Mouse (Mus musculus) liver, adult 2 months (tissue): ENCODE measurements around the gene Car7. TPM values are rescaled to one million over a fixed set of nuclear protein-coding genes. Genes with fewer than 3 reads are reported as not detected.

Experiments
- DNase-seq: peaks from one replicate; pipeline ENCODE4 v3.0.0-alpha.2; 2011; ENCODE audit warnings: low read depth, low spot score; ENCODE audit errors: extremely low read depth
- H3K27ac ChIP-seq: fragments of 200-500 bp; replicated peaks from 2 replicates; pipeline ENCODE4 v1.5.1; 2012; ENCODE audit warnings: low read depth, mild to moderate bottlenecking, control low read depth, inconsistent platforms, low read length; ENCODE audit not compliant: insufficient read depth
- H3K27me3 ChIP-seq: fragments of 200-500 bp; 2 replicates; pipeline ENCODE4 v1.6.1; 2012; ENCODE audit warnings: mild to moderate bottlenecking, moderate library complexity, low read length, inconsistent platforms; ENCODE audit not compliant: control insufficient read depth, insufficient read depth
- H3K36me3 ChIP-seq: fragments of 200-500 bp; 2 replicates; pipeline ENCODE4 v1.6.1; 2012; ENCODE audit warnings: low read length, inconsistent platforms; ENCODE audit not compliant: control insufficient read depth, insufficient read depth
- H3K4me1 ChIP-seq: fragments of 200-500 bp; 2 replicates; pipeline ENCODE4 v1.6.1; 2011; ENCODE audit warnings: low read length; ENCODE audit not compliant: control insufficient read depth, insufficient read depth
- H3K4me3 ChIP-seq: fragments of 200-500 bp; 2 replicates; pipeline ENCODE4 v1.5.1; 2011; ENCODE audit warnings: low read depth, mild to moderate bottlenecking, control low read depth, low read length, moderate library complexity; ENCODE audit not compliant: insufficient read depth
- H3K79me2 ChIP-seq: fragments of 200-500 bp; 2 replicates; pipeline ENCODE4 v1.6.1; 2012; ENCODE audit warnings: inconsistent platforms, mild to moderate bottlenecking, low read length, moderate library complexity; ENCODE audit not compliant: control insufficient read depth, insufficient read depth
- H3K9ac ChIP-seq: fragments of 200-500 bp; 2 replicates; pipeline ENCODE4 v1.6.1; 2012; ENCODE audit warnings: low read depth, mild to moderate bottlenecking, control low read depth, inconsistent platforms, low read length
- CTCF ChIP-seq: fragments of 200-500 bp; IDR thresholded peaks from 2 replicates; pipeline ENCODE4 v1.5.1; 2011; ENCODE audit warnings: low read depth, low read length, control low read depth
- POLR2A ChIP-seq: fragments of 200-500 bp; IDR thresholded peaks from 2 replicates; pipeline ENCODE4 v1.6.1; 2011; ENCODE audit warnings: low read length, control low read depth; ENCODE audit not compliant: insufficient read depth; ENCODE audit errors: extremely low read depth
- WGBS: fragments of 180-500 bp; shearing (Covaris S2); methylation state at CpG from one replicate; pipeline ENCODE4 v1.1.7; 2018; 5-methylcytosine and 5-hydroxymethylcytosine counted together
- polyA plus RNA-seq: library from polyadenylated mRNA; depleted of rRNA; stranded (reverse); fragments of >200 nt; gene quantifications from 2 replicates; pipeline ENCODE4 v1.2.3, GENCODE M21; 2012
- total RNA-seq: library from RNA; depleted of rRNA; stranded (reverse); fragments of >200 nt; gene quantifications from 2 replicates; pipeline ENCODE4 v1.2.3, GENCODE M21; 2014

Gene Car7
- total and polyA plus RNA-seq, 2 experiments: 1.0 to 2.6 TPM

DNA sequence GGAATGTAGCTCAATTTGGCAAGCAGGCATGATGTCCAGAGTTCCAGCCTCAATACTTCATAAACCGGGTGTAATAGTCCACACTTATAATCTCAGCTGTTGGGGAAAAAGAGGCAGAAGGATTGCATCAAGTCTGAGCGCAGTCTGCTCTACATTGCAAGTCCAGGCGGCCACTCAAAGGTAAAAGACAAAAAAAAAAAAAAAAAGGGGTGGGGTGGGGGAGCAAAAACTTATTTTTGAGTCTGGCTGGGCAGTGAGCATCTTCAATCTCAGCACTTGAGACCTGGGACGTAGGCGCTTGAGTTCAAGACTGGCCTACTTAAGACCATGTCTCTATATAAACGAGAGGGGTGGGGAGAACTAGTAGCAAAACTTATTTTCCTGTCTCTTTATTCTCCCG lies 938 bp upstream of the Car7 start:
- DNase-seq: no peak
- H3K79me2 ChIP-seq: peaks cover 9% of the 10 kb centered on the region; the same call in 1 of the 2 replicates
- H3K4me1 ChIP-seq: peaks cover 2% of the 10 kb centered on the region; the same call in 1 of the 2 replicates
- H3K4me3 ChIP-seq: peak overlapping the region; percentile 97
- H3K36me3 ChIP-seq: peaks cover 9% of the 10 kb centered on the region
- H3K27me3 ChIP-seq: no peaks in the 10 kb centered on the region
- 13% methylated on average over 7 of the region's 7 CpGs for WGBS
- no peak overlapping the region for H3K27ac ChIP-seq
- H3K9ac ChIP-seq: peak overlapping the region; percentile 88
- TF ChIP-seq POLR2A: no peak
- no peak for TF ChIP-seq CTCF

DNA sequence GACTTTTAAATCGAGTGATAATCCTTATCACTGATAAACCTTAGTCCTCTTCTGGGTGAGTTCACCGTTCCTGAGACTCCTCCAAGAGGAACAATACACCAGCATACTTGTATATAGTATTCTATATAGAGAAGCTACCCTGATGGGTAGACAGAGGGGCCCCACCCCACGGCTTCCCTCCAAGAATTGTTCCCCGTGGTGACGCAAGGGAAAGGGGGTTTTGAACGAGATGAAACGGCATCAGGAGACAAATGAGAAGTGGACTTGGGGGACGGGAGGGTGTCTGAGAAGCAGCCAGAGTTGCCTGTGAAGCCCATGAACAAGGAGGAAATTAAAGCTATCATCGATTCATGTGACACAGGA lies 271 bp downstream of the Car7 start:
- Histone ChIP-seq H3K79me2 (peaks cover 9% of the 10 kb centered on the region; the same call in 1 of the 2 replicates), H3K36me3 (peaks cover 5% of the 10 kb centered on the region; the same call in 1 of the 2 replicates), H3K4me1 (peaks cover 2% of the 10 kb centered on the region; the same call in 1 of the 2 replicates), H3K9ac (peak overlapping the region; percentile 84), H3K27ac (peak overlapping the region; percentile 71), H3K4me3 (peak overlapping the region; percentile 97), H3K27me3 (no peaks in the 10 kb centered on the region)
- no peak for TF ChIP-seq POLR2A
- no peak for TF ChIP-seq CTCF
- no peak for DNase-seq
- WGBS: 5% methylated on average over 9 of the region's 9 CpGs

DNA sequence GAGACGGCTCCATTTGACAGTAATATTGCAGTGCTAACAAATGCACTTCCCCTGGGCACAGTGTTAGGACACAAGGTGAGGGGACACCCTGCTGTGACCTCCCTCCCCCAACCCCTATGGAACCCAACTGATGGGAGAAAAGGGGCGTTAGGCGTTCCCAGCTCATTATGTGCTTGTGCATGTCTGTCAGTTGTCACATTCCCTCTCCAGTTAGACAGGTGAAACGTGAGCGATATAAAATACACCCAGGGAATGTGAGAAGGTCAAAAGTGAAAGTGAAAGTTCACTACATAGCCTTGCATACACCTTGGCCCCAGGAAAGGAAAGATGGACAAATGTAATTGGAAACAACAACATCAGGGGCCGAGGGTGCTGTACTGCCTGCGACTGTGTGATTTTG lies 889 bp downstream of the Car7 start:
- peak overlapping the region; percentile 84 for H3K9ac ChIP-seq
- 5% methylated on average over 7 of the region's 7 CpGs for WGBS
- peak overlapping the region; percentile 75 for H3K4me3 ChIP-seq
- TF ChIP-seq CTCF: no peak
- DNase-seq: peak; percentile 74
- peak overlapping the region; percentile 71 for H3K27ac ChIP-seq
- H3K36me3 ChIP-seq: peaks cover 2% of the 10 kb centered on the region; the same call in 1 of the 2 replicates
- peaks cover 9% of the 10 kb centered on the region; the same call in 1 of the 2 replicates for H3K79me2 ChIP-seq
- peaks cover 2% of the 10 kb centered on the region for H3K4me1 ChIP-seq
- no peaks in the 10 kb centered on the region for H3K27me3 ChIP-seq

DNA sequence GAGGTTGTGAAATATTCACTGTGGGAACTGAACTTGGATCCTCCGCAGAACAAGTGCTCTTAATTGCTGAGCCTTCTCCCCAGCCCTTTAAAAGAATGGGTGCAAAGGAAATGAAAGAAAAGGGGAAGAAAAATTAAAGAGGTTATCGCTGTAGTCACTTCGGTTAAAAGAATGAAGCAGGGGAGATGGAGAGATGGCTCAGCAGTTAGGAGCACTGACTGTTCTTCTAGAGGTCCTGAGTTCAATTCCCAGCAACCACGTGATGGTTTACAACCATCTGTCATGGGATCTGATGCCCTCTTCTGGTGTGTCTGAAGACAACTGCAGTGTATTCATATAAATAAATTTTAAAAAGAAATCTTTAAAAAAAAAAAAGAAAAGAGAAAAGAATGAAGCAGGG lies 1.5 kb downstream of the Car7 start:
- H3K27me3 ChIP-seq: 0 out of 2 replicates have a peak, but pooled peaks cover 1% of the 10 kb centered on the region
- DNase-seq: no peak
- TF ChIP-seq CTCF: no peak
- TF ChIP-seq POLR2A: no peak
- peaks cover 9% of the 10 kb centered on the region; the same call in 1 of the 2 replicates for H3K79me2 ChIP-seq
- peaks cover 4% of the 10 kb centered on the region for H3K4me1 ChIP-seq
- peaks cover 2% of the 10 kb centered on the region; the same call in 1 of the 2 replicates for H3K36me3 ChIP-seq
- no peak overlapping the region for H3K4me3 ChIP-seq
- H3K9ac ChIP-seq: no peak overlapping the region
- no peak overlapping the region for H3K27ac ChIP-seq
- WGBS: 86% methylated on average over 4 of the region's 4 CpGs

DNA sequence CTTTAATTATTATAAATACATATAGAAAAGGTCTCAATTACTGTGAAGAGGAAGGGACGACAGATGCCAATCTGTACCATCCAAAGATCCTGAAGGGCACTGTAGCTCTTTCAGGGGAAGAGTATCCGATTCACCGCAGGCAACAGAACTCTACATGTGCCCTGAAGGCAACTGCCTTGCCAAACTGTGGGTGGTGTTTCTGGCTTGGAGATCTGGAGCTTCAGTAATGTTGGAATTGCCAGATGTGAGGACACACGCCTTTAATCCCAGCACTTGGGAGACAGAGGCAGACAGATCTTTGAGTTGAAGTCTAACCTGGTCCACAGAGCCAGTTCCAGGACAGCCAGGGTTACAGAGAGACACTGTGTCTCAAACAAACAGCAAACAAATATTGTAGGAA lies 4.4 kb downstream of the Car7 start:
- no peak overlapping the region for H3K4me3 ChIP-seq
- no peak for TF ChIP-seq CTCF
- TF ChIP-seq POLR2A: no peak
- peaks cover 3% of the 10 kb centered on the region; the same call in 1 of the 2 replicates for H3K79me2 ChIP-seq
- DNase-seq: no peak
- H3K9ac ChIP-seq: no peak overlapping the region
- no peak overlapping the region for H3K27ac ChIP-seq
- no peaks in the 10 kb centered on the region for H3K36me3 ChIP-seq
- peaks cover 7% of the 10 kb centered on the region; the same call in 1 of the 2 replicates for H3K27me3 ChIP-seq
- WGBS: 72% methylated on average over 4 of the region's 4 CpGs
- H3K4me1 ChIP-seq: peaks cover 8% of the 10 kb centered on the region

DNA sequence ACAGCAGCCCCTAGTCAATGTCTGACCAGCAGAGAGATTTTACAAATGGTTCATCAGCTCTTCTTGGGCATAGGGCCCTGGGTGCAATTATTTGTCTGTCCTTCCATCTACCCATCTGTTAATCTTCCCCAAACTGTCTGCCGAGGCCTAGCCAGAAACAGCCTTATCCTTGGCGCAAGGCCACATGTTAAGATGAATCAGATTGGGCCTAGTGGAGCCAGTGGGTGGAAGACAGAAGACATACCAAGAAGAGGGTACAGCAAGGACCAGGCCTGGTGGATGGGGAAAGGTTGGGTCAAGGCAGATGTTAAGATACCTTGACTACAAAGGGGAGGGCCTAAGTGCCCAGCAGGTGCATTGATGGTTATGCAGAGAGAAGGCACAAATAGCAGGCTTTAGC lies 5.1 kb downstream of the Car7 start:
- WGBS: 67% methylated on average over 2 of the region's 2 CpGs
- Histone ChIP-seq H3K27ac (no peak overlapping the region), H3K27me3 (peaks cover 7% of the 10 kb centered on the region; the same call in 1 of the 2 replicates), H3K9ac (no peak overlapping the region), H3K36me3 (no peaks in the 10 kb centered on the region), H3K4me1 (peaks cover 8% of the 10 kb centered on the region), H3K4me3 (no peak overlapping the region), H3K79me2 (no peaks in the 10 kb centered on the region)
- no peak for DNase-seq
- TF ChIP-seq POLR2A (no peak), CTCF (no peak)
